Mouse (Mus musculus) midbrain, embryonic 14.5 days (tissue): ENCODE measurements around the gene Spg7. TPM values are rescaled to one million over a fixed set of nuclear protein-coding genes. Genes with fewer than 3 reads are reported as not detected.

Experiments
- ATAC-seq: fragments of 200-750 bp; cut with Nextera tagmentation; 2 replicates; pipeline ENCODE4 v1.8.0; 2017; ENCODE audit warnings: moderate number of reproducible peaks, moderate library complexity; ENCODE audit not compliant: low FRiP score, low TSS enrichment
- DNase-seq: peaks from one replicate; pipeline ENCODE4 v3.0.0-alpha.2; 2015
- H3K27ac ChIP-seq: fragments of 300-500 bp; sonication (generic); replicated peaks from 2 replicates; pipeline ENCODE4 v1.5.1; 2014; ENCODE audit warnings: mild to moderate bottlenecking, low read depth, low read length, moderate library complexity
- H3K27me3 ChIP-seq: fragments of 300-500 bp; sonication (generic); 2 replicates; pipeline ENCODE4 v1.6.1; 2014; ENCODE audit warnings: low read length, control low read depth, mixed read lengths; ENCODE audit not compliant: control insufficient read depth, insufficient read depth
- H3K36me3 ChIP-seq: fragments of 300-500 bp; sonication (generic); 2 replicates; pipeline ENCODE4 v1.6.1; 2014; ENCODE audit warnings: low read length, control low read depth; ENCODE audit not compliant: control insufficient read depth, insufficient read depth
- H3K4me1 ChIP-seq: fragments of 300-500 bp; sonication (generic); 2 replicates; pipeline ENCODE4 v1.6.1; 2014; ENCODE audit warnings: mild to moderate bottlenecking, antibody characterized with exemption, low read length, control low read depth; ENCODE audit not compliant: control insufficient read depth, insufficient read depth
- H3K4me2 ChIP-seq: fragments of 300-500 bp; sonication (generic); 2 replicates; pipeline ENCODE4 v1.6.1; 2014; ENCODE audit warnings: mild to moderate bottlenecking, low read length, moderate library complexity
- H3K4me3 ChIP-seq: fragments of 300-500 bp; sonication (generic); replicated peaks from 2 replicates; pipeline ENCODE4 v1.5.1; 2014; ENCODE audit warnings: low read depth, low read length
- H3K9ac ChIP-seq: fragments of 300-500 bp; sonication (generic); replicated peaks from 2 replicates; pipeline ENCODE4 v1.6.1; 2014; ENCODE audit warnings: mild to moderate bottlenecking, low read length, moderate library complexity
- H3K9me3 ChIP-seq: fragments of 300-500 bp; sonication (generic); 2 replicates; pipeline ENCODE4 v1.6.1; 2016; ENCODE audit warnings: low read length, control low read depth, mixed read lengths; ENCODE audit not compliant: control insufficient read depth
- WGBS: fragments of 180-500 bp; shearing (Covaris S2); extraction: QIAGEN DNeasy Blood & Tissue Kit; methylation state at CpG from one replicate; pipeline ENCODE4 v1.1.7; 2014; 5-methylcytosine and 5-hydroxymethylcytosine counted together
- microRNA-seq: library from miRNA; unstranded; fragments of <30 nt; microRNA quantifications from one replicate; pipeline ENCODE4, GENCODE M21; 2016
- polyA plus RNA-seq: library from polyadenylated mRNA; unstranded; fragments of >200 nt; fragmentation: Nextera tagmentation; extraction: Ambion mirVana; gene quantifications from 2 replicates; pipeline ENCODE4 v1.2.1, GENCODE M21; 2014

Spg7 gene
- polyA plus RNA-seq, 1 experiment from 2014 or later = 42.0 TPM

- no peaks in the 10 kb centered on the region for H3K27me3 ChIP-seq
- no peak for ATAC-seq
- H3K4me1 ChIP-seq = peaks cover 14% of the 10 kb centered on the region
- no peak overlapping the region for H3K4me3 ChIP-seq
- no peak overlapping the region for H3K9ac ChIP-seq
- peak; percentile 20 for DNase-seq
- H3K36me3 ChIP-seq = no peaks in the 10 kb centered on the region
- no peaks in the 10 kb centered on the region for H3K9me3 ChIP-seq
- H3K4me2 ChIP-seq = peak overlapping the region; percentile 35
- 39% methylated on average over 9 of the region's 9 CpGs for WGBS
- peak overlapping the region; percentile 81 for H3K27ac ChIP-seq
These were observed 73.1 kb downstream of the Spg7 start for GRCm38 (mm10) chr8:123135806-123136205.

- Histone ChIP-seq H3K4me2 (no peak overlapping the region), H3K36me3 (no peaks in the 10 kb centered on the region), H3K4me3 (no peak overlapping the region), H3K9ac (no peak overlapping the region), H3K9me3 (no peaks in the 10 kb centered on the region), H3K27me3 (no peaks in the 10 kb centered on the region), H3K4me1 (peaks cover 14% of the 10 kb centered on the region), H3K27ac (no peak overlapping the region)
- DNase-seq (no peak), ATAC-seq (no peak)
- WGBS = 89% methylated on average over 9 of the region's 9 CpGs
These were observed 73.5 kb downstream of the Spg7 start for GRCm38 (mm10) chr8:123136287-123136686.

GRCm38 (mm10) chr8:123137645-123138077 is 74.9 kb downstream of the Spg7 start:
- H3K27me3 ChIP-seq = no peaks in the 10 kb centered on the region
- no peaks in the 10 kb centered on the region for H3K36me3 ChIP-seq
- H3K9me3 ChIP-seq = no peaks in the 10 kb centered on the region
- peaks cover 14% of the 10 kb centered on the region for H3K4me1 ChIP-seq
- no peak overlapping the region for H3K9ac ChIP-seq
- H3K4me2 ChIP-seq = no peak overlapping the region
- peak; percentile 43; the same call in 1 of the 2 replicates for ATAC-seq
- no peak overlapping the region for H3K27ac ChIP-seq
- H3K4me3 ChIP-seq = no peak overlapping the region
- 23% methylated on average over 2 of the region's 2 CpGs for WGBS
- DNase-seq = peak; percentile 57

GRCm38 (mm10) chr8:123138741-123139140 is 76.0 kb downstream of the Spg7 start:
- no peaks in the 10 kb centered on the region for H3K9me3 ChIP-seq
- no peaks in the 10 kb centered on the region for H3K27me3 ChIP-seq
- WGBS = 78% methylated on average over 4 of the region's 4 CpGs
- peaks cover 14% of the 10 kb centered on the region for H3K4me1 ChIP-seq
- no peak overlapping the region for H3K4me3 ChIP-seq
- H3K9ac ChIP-seq = no peak overlapping the region
- no peak overlapping the region for H3K27ac ChIP-seq
- ATAC-seq (no peak), DNase-seq (no peak)
- H3K4me2 ChIP-seq = no peak overlapping the region
- no peaks in the 10 kb centered on the region for H3K36me3 ChIP-seq

- H3K36me3 ChIP-seq = no peaks in the 10 kb centered on the region
- DNase-seq = peak; percentile 67
- H3K27ac ChIP-seq = no peak overlapping the region
- ATAC-seq = no peak
- H3K4me3 ChIP-seq = no peak overlapping the region
- no peaks in the 10 kb centered on the region for H3K27me3 ChIP-seq
- no peak overlapping the region for H3K9ac ChIP-seq
- no peaks in the 10 kb centered on the region for H3K9me3 ChIP-seq
- H3K4me1 ChIP-seq = no peaks in the 10 kb centered on the region
- H3K4me2 ChIP-seq = no peak overlapping the region
- 83% methylated on average over 14 of the region's 14 CpGs for WGBS
These were observed 79.2 kb downstream of the Spg7 start for GRCm38 (mm10) chr8:123141741-123142462.

DNA sequence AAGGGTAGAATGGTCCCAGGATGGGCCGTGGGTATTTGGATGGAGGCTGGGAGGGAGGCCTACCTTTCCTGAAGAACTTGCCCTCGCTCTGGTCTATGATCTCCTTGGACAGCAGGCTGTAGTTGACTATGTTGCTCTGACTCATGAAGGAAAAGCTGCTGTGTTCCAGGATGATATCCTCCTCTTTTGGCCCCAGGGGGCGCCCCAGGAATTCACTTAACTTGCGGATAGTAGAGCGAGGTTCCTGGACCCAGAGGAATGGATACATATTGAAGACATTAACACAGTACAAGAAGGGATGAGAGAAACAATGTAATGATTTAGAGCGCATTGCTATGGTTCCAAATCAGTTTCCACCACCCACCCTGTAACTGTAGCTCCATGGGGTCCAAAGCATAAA is 82.5 kb downstream of the Spg7 start:
- no peak for ATAC-seq
- H3K36me3 ChIP-seq = no peaks in the 10 kb centered on the region
- DNase-seq = peak; percentile 23
- H3K9ac ChIP-seq = no peak overlapping the region
- H3K4me3 ChIP-seq = no peak overlapping the region
- H3K4me1 ChIP-seq = no peaks in the 10 kb centered on the region
- H3K27me3 ChIP-seq = no peaks in the 10 kb centered on the region
- 63% methylated on average over 6 of the region's 6 CpGs for WGBS
- H3K9me3 ChIP-seq = no peaks in the 10 kb centered on the region
- no peak overlapping the region for H3K4me2 ChIP-seq
- H3K27ac ChIP-seq = no peak overlapping the region

DNA sequence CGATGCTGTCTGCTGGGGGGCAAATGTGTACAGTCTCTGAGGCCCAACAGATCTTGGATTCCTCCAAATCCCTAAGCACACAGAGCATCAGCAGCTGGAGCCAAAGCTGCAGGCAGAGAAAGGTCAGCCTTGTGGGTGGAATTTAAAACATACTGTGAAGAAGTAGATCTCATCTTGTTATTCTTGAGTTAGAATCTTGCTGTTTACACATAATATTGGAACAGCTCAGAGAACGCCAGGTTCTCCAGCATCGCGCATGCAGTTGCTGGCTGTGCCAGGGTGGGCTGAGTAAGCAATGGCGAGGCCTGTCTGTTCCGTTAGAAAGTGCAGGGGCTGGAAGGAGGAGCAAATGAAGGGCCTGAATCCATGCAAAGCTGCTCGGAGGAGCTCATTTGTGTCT is 83.6 kb downstream of the Spg7 start:
- Histone ChIP-seq H3K4me1 (no peaks in the 10 kb centered on the region), H3K9ac (no peak overlapping the region), H3K36me3 (no peaks in the 10 kb centered on the region), H3K27me3 (no peaks in the 10 kb centered on the region), H3K9me3 (no peaks in the 10 kb centered on the region), H3K27ac (no peak overlapping the region), H3K4me3 (no peak overlapping the region), H3K4me2 (no peak overlapping the region)
- ATAC-seq (no peak), DNase-seq (no peak)
- 74% methylated on average over 7 of the region's 7 CpGs for WGBS

Small RNA genes lying within 50 kb of the gene (microRNA-seq; reads per million reads assigned to microRNA genes)
- gene Mir7079 (0.59 reads per million), gene Mir7080 (0.44 reads per million)

Other genes starting within 250 kb of the Spg7 start
- gene Cdh15, start 215.0 kb upstream of the Spg7 start, polyA plus RNA-seq = 1.5 and 2.6 TPM in 2 replicates
- gene Ankrd11, start 20.7 kb upstream of the Spg7 start, polyA plus RNA-seq = 42.4 and 46.2 TPM in 2 replicates
- 843 and 877 TPM in 2 replicates for gene Rpl13, start 39.4 kb downstream of the Spg7 start, polyA plus RNA-seq
- 1.8 and 3.7 TPM in 2 replicates for gene Cpne7, start 54.4 kb downstream of the Spg7 start, polyA plus RNA-seq
- gene Sult5a1, start 95.4 kb downstream of the Spg7 start, polyA plus RNA-seq = 0.95 TPM in 1 of 2 replicates, not detected in the other
- gene Dpep1, start 123.3 kb downstream of the Spg7 start, polyA plus RNA-seq = not detected in 2 replicates
- 175 and 196 TPM in 2 replicates for gene Chmp1a, start 149.8 kb downstream of the Spg7 start, polyA plus RNA-seq
- gene Spata33, start 149.9 kb downstream of the Spg7 start, polyA plus RNA-seq = 5.3 and 6.9 TPM in 2 replicates
- 53.9 and 62.6 TPM in 2 replicates for gene Cdk10, start 161.9 kb downstream of the Spg7 start, polyA plus RNA-seq
- 4.4 and 5.1 TPM in 2 replicates for gene Spata2l, start 173.3 kb downstream of the Spg7 start, polyA plus RNA-seq
- gene Zfp276, start 191.3 kb downstream of the Spg7 start, polyA plus RNA-seq = 20.0 and 22.2 TPM in 2 replicates
- gene Vps9d1, start 191.4 kb downstream of the Spg7 start, polyA plus RNA-seq = 54.0 and 59.0 TPM in 2 replicates